Comparison of ENCODE assay signal across 20 mouse cellular contexts in genomic region chr10:128728059-128728458, GRCm38 (mm10).
"Had no signal": no experiment of that assay in that cellular context is flagged by ENCODE, and none has a peak within 500 bp of the region (broad histone marks: within the 10 kb centered on the region; RNA-seq: fewer than 3 reads in every experiment).

No protein-coding gene starts in this region.

- DNase-seq: heart, postnatal 10 days; heart, postnatal 36 days; heart, postnatal 4 days; kidney, adult 11 months; kidney, adult 18-20 months; kidney, adult 2 months; kidney, adult 8-10 months; kidney, adult 9 months; kidney, postnatal 10 days; kidney, postnatal 14 days; kidney, postnatal 25 days; kidney, postnatal 36 days; kidney, postnatal 4 days; layer of hippocampus, adult 9-11 months had no signal

- ATAC-seq: hindbrain, embryonic 16.5 days; hindbrain, postnatal 0 days; inflammation-experienced regulatory T-cells, adult 6 months; intestine, embryonic 15.5 days; intestine, embryonic 16.5 days; intestine, postnatal 0 days had no signal
